Mouse (Mus musculus) CD4-positive naive resting alpha-beta T cell, adult 57 days (primary cell): ENCODE results near the gene Tti1. TPM values are rescaled to one million over a fixed set of nuclear protein-coding genes. Genes with fewer than 3 reads are reported as not detected.

Source experiments
- total RNA-seq: library from RNA; stranded (reverse); gene quantifications from one replicate; pipeline ENCODE4 v1.2.4, GENCODE M21; 2023

The Tti1 gene
- total RNA-seq: 28.2 TPM

GRCm38 (mm10) chr2:158028354-158028863 lies at the start of gene Tti1, which contains the start of gene Rprd1b:
Tti1 (minus strand) TSS chr2:158028433.
Rprd1b (plus strand) TSS chr2:158028497.

Other genes starting within 250 kb of the Tti1 start
- gene Vstm2l, start 113.8 kb downstream of the Tti1 start, total RNA-seq: not detected
- gene Rprd1b, start 64 bp upstream of the Tti1 start, total RNA-seq: 35.8 TPM
- 15.5 TPM for gene Tgm2, start 118.0 kb upstream of the Tti1 start, total RNA-seq
- not detected for gene D630003M21Rik, start 200.8 kb upstream of the Tti1 start, total RNA-seq
- not detected for gene Bpi, start 229.7 kb upstream of the Tti1 start, total RNA-seq